Mouse (Mus musculus) heart, postnatal 0 days (tissue): ENCODE measurements around the gene Mapk1.

Experiments
- CTCF ChIP-seq: IDR thresholded peaks from 2 replicates; pipeline ENCODE4 v1.5.1; 2016; ENCODE audit warnings: antibody characterized with exemption, control low read depth, low read depth
- EP300 ChIP-seq: IDR thresholded peaks from 2 replicates; pipeline ENCODE4 v1.6.1; 2016; ENCODE audit warnings: antibody characterized with exemption, low read depth

DNA sequence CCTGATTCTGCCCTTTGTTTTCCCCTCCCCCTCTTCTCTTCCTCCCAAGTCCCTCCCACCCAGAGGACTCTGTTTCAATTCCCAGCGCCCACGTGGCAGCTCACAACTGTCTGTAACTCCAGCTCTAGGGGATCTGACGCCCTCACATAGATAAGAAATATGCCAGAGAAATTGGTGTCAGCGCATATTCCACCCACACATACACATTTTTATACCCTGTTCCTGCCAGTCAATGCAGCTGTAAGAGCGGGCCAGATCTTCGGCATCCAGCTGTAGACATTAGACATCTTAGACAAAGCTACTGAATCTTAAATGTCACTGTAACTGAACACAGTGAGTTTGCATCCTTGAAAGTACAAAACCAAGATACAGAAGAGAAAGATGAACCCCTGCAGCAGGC is 23.3 kb upstream of the Mapk1 start:
- TF ChIP-seq CTCF (no peak), EP300 (no peak)
